Mouse (Mus musculus) midbrain, embryonic 11.5 days (tissue): Measurements from ENCODE around the gene Olfr1148. TPM values are rescaled to one million over a fixed set of nuclear protein-coding genes. Genes with fewer than 3 reads are reported as not detected.

Source experiments
- ATAC-seq: fragments of 200-750 bp; cut with Nextera tagmentation; 2 replicates; pipeline ENCODE4 v1.8.0; 2017; ENCODE audit warnings: moderate TSS enrichment, moderate library complexity; ENCODE audit not compliant: low FRiP score
- DNase-seq: peaks from one replicate; pipeline ENCODE4 v3.0.0; 2015; ENCODE audit warnings: low spot score; ENCODE audit errors: missing footprints
- H3K27ac ChIP-seq: fragments of 300-500 bp; sonication (generic); 2 replicates; pipeline ENCODE4 v1.5.1; 2014; ENCODE audit warnings: low read depth, low read length
- H3K27me3 ChIP-seq: fragments of 300-500 bp; sonication (generic); 2 replicates; pipeline ENCODE4 v1.6.1; 2014; ENCODE audit warnings: mild to moderate bottlenecking, low read length, moderate library complexity, mixed read lengths; ENCODE audit not compliant: control insufficient read depth, insufficient read depth
- H3K36me3 ChIP-seq: fragments of 300-500 bp; sonication (generic); 2 replicates; pipeline ENCODE4 v1.6.1; 2014; ENCODE audit warnings: mild to moderate bottlenecking, low read length, moderate library complexity, mixed read lengths; ENCODE audit not compliant: control insufficient read depth, insufficient read depth
- H3K4me1 ChIP-seq: fragments of 300-500 bp; sonication (generic); 2 replicates; pipeline ENCODE4 v1.6.1; 2014; ENCODE audit warnings: low read length; ENCODE audit not compliant: control insufficient read depth, insufficient read depth
- H3K4me2 ChIP-seq: fragments of 300-500 bp; sonication (generic); 2 replicates; pipeline ENCODE4 v1.6.1; 2014; ENCODE audit warnings: mild to moderate bottlenecking, moderate library complexity
- H3K4me3 ChIP-seq: fragments of 300-500 bp; sonication (generic); 2 replicates; pipeline ENCODE4 v1.5.1; 2014; ENCODE audit warnings: low read depth, low read length
- H3K9ac ChIP-seq: fragments of 300-500 bp; sonication (generic); 2 replicates; pipeline ENCODE4 v1.6.1; 2014; ENCODE audit warnings: low read length
- H3K9me3 ChIP-seq: fragments of 300-500 bp; sonication (generic); 2 replicates; pipeline ENCODE4 v1.6.1; 2016; ENCODE audit warnings: low read length; ENCODE audit not compliant: control insufficient read depth
- WGBS: fragments of 180-500 bp; shearing (Covaris S2); extraction: QIAGEN DNeasy Blood & Tissue Kit; methylation state at CpG from one replicate; pipeline ENCODE4 v1.1.7; 2014; 5-methylcytosine and 5-hydroxymethylcytosine counted together
- polyA plus RNA-seq: library from polyadenylated mRNA; unstranded; fragments of >200 nt; fragmentation: Nextera tagmentation; extraction: Ambion mirVana; gene quantifications from 2 replicates; pipeline ENCODE4 v1.2.1, GENCODE M21; 2014

Olfr1148 gene
- polyA plus RNA-seq: not detected in 2 replicates

GRCm38 (mm10) chr2:87830233-87830632, at the start of gene Olfr1148:
Gene Olfr1148, plus strand, starts transcription at chr2:87830533.
- Histone ChIP-seq H3K4me3 (no peak within 1 kb of the TSS), H3K9me3 (no peaks in the 10 kb centered on the region), H3K4me2 (no peak within 1 kb of the TSS), H3K27me3 (no peaks in the 10 kb centered on the region), H3K9ac (no peak within 1 kb of the TSS), H3K4me1 (no peaks in the 10 kb centered on the region), H3K27ac (no peak within 1 kb of the TSS), H3K36me3 (no peaks in the 10 kb centered on the region)
- WGBS: 91% methylated on average over 1 of the region's 1 CpGs
- DNase-seq: no peak
- no peak for ATAC-seq

GRCm38 (mm10) chr2:87800292-87800691, 30.0 kb upstream of the Olfr1148 start, which contains the start of gene Olfr1143:
Gene Olfr1143, plus strand, starts transcription at chr2:87800592.
- Histone ChIP-seq H3K36me3 (no peaks in the 10 kb centered on the region), H3K4me2 (no peak within 1 kb of the TSS), H3K4me3 (no peak within 1 kb of the TSS), H3K27me3 (no peaks in the 10 kb centered on the region), H3K9me3 (no peaks in the 10 kb centered on the region), H3K27ac (no peak within 1 kb of the TSS), H3K9ac (no peak within 1 kb of the TSS), H3K4me1 (no peaks in the 10 kb centered on the region)
- no peak for ATAC-seq
- no peak for DNase-seq

GRCm38 (mm10) chr2:87809522-87809921, 20.8 kb upstream of the Olfr1148 start, which contains the start of gene Olfr1145:
Gene Olfr1145, plus strand, starts transcription at chr2:87809822.
- ATAC-seq (no peak), DNase-seq (no peak)
- Histone ChIP-seq H3K4me2 (no peak within 1 kb of the TSS), H3K36me3 (no peaks in the 10 kb centered on the region), H3K27ac (no peak within 1 kb of the TSS), H3K4me1 (no peaks in the 10 kb centered on the region), H3K4me3 (no peak within 1 kb of the TSS), H3K9ac (no peak within 1 kb of the TSS), H3K9me3 (no peaks in the 10 kb centered on the region), H3K27me3 (no peaks in the 10 kb centered on the region)
- 84% methylated on average over 1 of the region's 1 CpGs for WGBS

GRCm38 (mm10) chr2:87843693-87844092, 13.4 kb downstream of the Olfr1148 start, which contains the start of gene Olfr1150-ps1:
Gene Olfr1150-ps1, plus strand, starts transcription at chr2:87843993.
- no peaks in the 10 kb centered on the region for H3K36me3 ChIP-seq
- H3K9ac ChIP-seq: no peak within 1 kb of the TSS
- no peaks in the 10 kb centered on the region for H3K4me1 ChIP-seq
- no peaks in the 10 kb centered on the region for H3K9me3 ChIP-seq
- no peak within 1 kb of the TSS for H3K4me2 ChIP-seq
- DNase-seq: no peak
- H3K4me3 ChIP-seq: no peak within 1 kb of the TSS
- no peak for ATAC-seq
- WGBS: 72% methylated on average over 1 of the region's 1 CpGs
- no peaks in the 10 kb centered on the region for H3K27me3 ChIP-seq
- no peak within 1 kb of the TSS for H3K27ac ChIP-seq

GRCm38 (mm10) chr2:87855562-87855961, 25.2 kb downstream of the Olfr1148 start, which contains the start of gene Olfr1151:
Gene Olfr1151, plus strand, starts transcription at chr2:87855862.
- DNase-seq (no peak), ATAC-seq (no peak)
- Histone ChIP-seq H3K4me1 (no peaks in the 10 kb centered on the region), H3K9ac (no peak within 1 kb of the TSS), H3K27ac (no peak within 1 kb of the TSS), H3K4me2 (no peak within 1 kb of the TSS), H3K4me3 (no peak within 1 kb of the TSS), H3K27me3 (no peaks in the 10 kb centered on the region), H3K36me3 (no peaks in the 10 kb centered on the region), H3K9me3 (no peaks in the 10 kb centered on the region)
- WGBS: 90% methylated on average over 1 of the region's 1 CpGs

GRCm38 (mm10) chr2:87866192-87866591, 35.9 kb downstream of the Olfr1148 start, which contains the start of gene Olfr1152:
Gene Olfr1152, plus strand, starts transcription at chr2:87866492.
- Histone ChIP-seq H3K36me3 (no peaks in the 10 kb centered on the region), H3K4me3 (no peak within 1 kb of the TSS), H3K4me1 (no peaks in the 10 kb centered on the region), H3K9ac (no peak within 1 kb of the TSS), H3K4me2 (no peak within 1 kb of the TSS), H3K27ac (no peak within 1 kb of the TSS), H3K27me3 (no peaks in the 10 kb centered on the region), H3K9me3 (no peaks in the 10 kb centered on the region)
- ATAC-seq (no peak), DNase-seq (no peak)

Other genes starting within 250 kb of the Olfr1148 start
- gene Olfr1130, start 224.3 kb upstream of the Olfr1148 start, polyA plus RNA-seq: not detected in 2 replicates
- gene Olfr1131, start 203.4 kb upstream of the Olfr1148 start, polyA plus RNA-seq: not detected in 2 replicates
- not detected in 2 replicates for gene Olfr1132, start 193.0 kb upstream of the Olfr1148 start, polyA plus RNA-seq
- not detected in 2 replicates for gene Olfr1133, start 183.2 kb upstream of the Olfr1148 start, polyA plus RNA-seq
- not detected in 2 replicates for gene Olfr1134, start 172.1 kb upstream of the Olfr1148 start, polyA plus RNA-seq
- gene Olfr1135, start 156.9 kb upstream of the Olfr1148 start, polyA plus RNA-seq: not detected in 2 replicates
- not detected in 2 replicates for gene Olfr1136, start 136.6 kb upstream of the Olfr1148 start, polyA plus RNA-seq
- gene Olfr1137, start 117.4 kb upstream of the Olfr1148 start, polyA plus RNA-seq: not detected in 2 replicates
- not detected in 2 replicates for gene Olfr1138, start 90.6 kb upstream of the Olfr1148 start, polyA plus RNA-seq
- not detected in 2 replicates for gene Olfr1140, start 86.8 kb upstream of the Olfr1148 start, polyA plus RNA-seq
- not detected in 2 replicates for gene Olfr1141, start 76.5 kb upstream of the Olfr1148 start, polyA plus RNA-seq
- gene Olfr152, start 51.0 kb upstream of the Olfr1148 start, polyA plus RNA-seq: not detected in 2 replicates
- not detected in 2 replicates for gene Olfr1143, start 29.9 kb upstream of the Olfr1148 start, polyA plus RNA-seq
- not detected in 2 replicates for gene Olfr1145, start 20.7 kb upstream of the Olfr1148 start, polyA plus RNA-seq
- gene Olfr1150-ps1, start 13.5 kb downstream of the Olfr1148 start, polyA plus RNA-seq: not detected in 2 replicates
- gene Olfr1151, start 25.3 kb downstream of the Olfr1148 start, polyA plus RNA-seq: not detected in 2 replicates
- 0.01 TPM in 1 of 2 replicates, not detected in the other for gene Olfr1152, start 36.0 kb downstream of the Olfr1148 start, polyA plus RNA-seq
- gene Olfr1153, start 64.4 kb downstream of the Olfr1148 start, polyA plus RNA-seq: not detected in 2 replicates
- gene Olfr1154, start 74.6 kb downstream of the Olfr1148 start, polyA plus RNA-seq: not detected in 2 replicates
- not detected in 2 replicates for gene Olfr1155, start 114.6 kb downstream of the Olfr1148 start, polyA plus RNA-seq
- gene Olfr1156, start 122.6 kb downstream of the Olfr1148 start, polyA plus RNA-seq: not detected in 2 replicates
- gene Olfr1157, start 137.8 kb downstream of the Olfr1148 start, polyA plus RNA-seq: not detected in 2 replicates
- not detected in 2 replicates for gene Olfr74, start 144.1 kb downstream of the Olfr1148 start, polyA plus RNA-seq
- not detected in 2 replicates for gene Olfr1158, start 159.6 kb downstream of the Olfr1148 start, polyA plus RNA-seq
- gene Olfr1160, start 177.7 kb downstream of the Olfr1148 start, polyA plus RNA-seq: not detected in 2 replicates
- gene Olfr1161, start 192.2 kb downstream of the Olfr1148 start, polyA plus RNA-seq: not detected in 2 replicates
- not detected in 2 replicates for gene Olfr73, start 207.2 kb downstream of the Olfr1148 start, polyA plus RNA-seq
- not detected in 2 replicates for gene Olfr1162, start 220.6 kb downstream of the Olfr1148 start, polyA plus RNA-seq
- not detected in 2 replicates for gene Olfr1163, start 241.3 kb downstream of the Olfr1148 start, polyA plus RNA-seq